13 mouse cellular contexts compared by ENCODE assay signal in the genomic region with DNA sequence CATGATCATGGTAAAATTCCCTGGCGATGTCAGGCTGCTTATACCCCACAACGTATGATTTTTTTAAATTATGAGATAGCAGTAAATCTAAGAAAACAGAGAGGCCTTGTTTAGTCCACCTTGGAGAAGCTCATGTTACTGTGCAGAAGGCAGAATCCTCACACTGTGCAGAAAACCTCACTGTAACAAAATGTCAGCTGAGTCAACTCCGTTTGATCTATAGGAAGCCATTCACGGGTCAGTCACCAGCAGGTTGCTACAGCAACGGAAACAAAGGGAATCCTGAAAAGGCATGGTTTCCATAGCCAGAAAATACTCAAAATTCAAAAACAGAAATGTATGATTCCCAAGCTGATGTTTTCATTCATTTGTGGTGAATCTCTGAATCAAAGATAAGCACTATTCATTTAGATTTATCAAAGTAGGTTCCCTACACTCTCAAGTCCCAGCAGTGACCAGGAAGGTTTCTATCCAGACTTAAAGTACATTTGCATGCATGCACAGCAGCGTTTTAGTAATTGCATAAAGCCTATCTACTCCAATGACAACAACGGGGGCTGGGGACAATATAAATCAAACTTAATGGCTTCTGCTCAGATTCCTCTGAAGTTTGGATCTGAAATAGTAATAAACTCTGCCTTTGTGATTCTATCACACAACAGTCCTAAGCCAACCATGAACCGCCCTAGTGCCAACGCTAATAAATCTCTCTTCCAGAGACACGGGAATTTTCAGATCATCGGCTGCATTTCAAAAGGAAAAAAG. TPM values are rescaled to one million over a fixed set of nuclear protein-coding genes. Genes with fewer than 3 reads are reported as not detected.
DNase-seq lines count a peak whose midpoint lies in the region; ATAC-seq lines count a peak whose summit lies in the region.
"Had no signal": no experiment of that assay in that cellular context is flagged by ENCODE, and none has a peak within 500 bp of the region (broad histone marks: within the 10 kb centered on the region; RNA-seq: fewer than 3 reads in every experiment).

No protein-coding gene starts in this region.

- H3K36me3 ChIP-seq in forebrain, embryonic 13.5 days (ENCODE audit: poor library complexity, severe bottlenecking) = no peaks in the 10 kb centered on the region
- H3K36me3 ChIP-seq in forebrain, embryonic 16.5 days (ENCODE audit: control insufficient read depth, insufficient read depth) = no peaks in the 10 kb centered on the region
- no peaks in the 10 kb centered on the region for H3K36me3 ChIP-seq in hindbrain, embryonic 16.5 days (ENCODE audit: control insufficient read depth, insufficient read depth, low read length)
- H3K36me3 ChIP-seq: embryonic facial prominence, embryonic 10.5 days; heart, embryonic 12.5 days; liver, embryonic 12.5 days had no signal

- H3K27me3 ChIP-seq in forebrain, embryonic 13.5 days = no peaks in the 10 kb centered on the region
- no peaks in the 10 kb centered on the region for H3K27me3 ChIP-seq in forebrain, embryonic 16.5 days (replicated peaks; ENCODE audit: control insufficient read depth, insufficient read depth, low read length)
- no peaks in the 10 kb centered on the region for H3K27me3 ChIP-seq in hindbrain, embryonic 16.5 days (replicated peaks; ENCODE audit: control insufficient read depth, insufficient read depth, low read length)
- H3K27me3 ChIP-seq: heart, embryonic 12.5 days; liver, embryonic 12.5 days had no signal

- intact Hi-C loops in heart, postnatal 10 days (cut with DNase I) = no loop called here

- peak; percentile 70; the same call in 1 of the 2 replicates for ATAC-seq in forebrain, embryonic 13.5 days
- no peak for ATAC-seq in forebrain, embryonic 16.5 days
- ATAC-seq in hindbrain, embryonic 16.5 days = peak; percentile 83
- ATAC-seq in activated CD4-positive, CD25-positive, alpha-beta regulatory T cell, adult 4 months = no peak
- ATAC-seq: inflammation-experienced regulatory T-cells, adult 6 months; liver, embryonic 12.5 days had no signal

- no peak overlapping the region for H3K4me3 ChIP-seq in forebrain, embryonic 13.5 days
- no peak overlapping the region for H3K4me3 ChIP-seq in forebrain, embryonic 16.5 days (replicated peaks; ENCODE audit: low read length)
- no peak overlapping the region for H3K4me3 ChIP-seq in hindbrain, embryonic 16.5 days (ENCODE audit: low read length)
- H3K4me3 ChIP-seq: embryonic facial prominence, embryonic 10.5 days; heart, embryonic 12.5 days; liver, embryonic 12.5 days had no signal

- H3K27ac ChIP-seq in forebrain, embryonic 13.5 days = no peak overlapping the region
- H3K27ac ChIP-seq in forebrain, embryonic 16.5 days (ENCODE audit: low read length) = no peak overlapping the region
- H3K27ac ChIP-seq in hindbrain, embryonic 16.5 days (ENCODE audit: low read depth, low read length) = no peak overlapping the region
- H3K27ac ChIP-seq: embryonic facial prominence, embryonic 10.5 days; liver, embryonic 12.5 days had no signal

- peak; percentile 74 for DNase-seq in embryo, embryonic 11 days
- DNase-seq in neural tube, embryonic 10.5 days (ENCODE audit: extremely low spot score, low spot score) = peak; percentile 53
- DNase-seq in heart, postnatal 10 days = no peak
- DNase-seq in spleen, postnatal 4 days (ENCODE audit: low spot score in 2 of 2) = no peak
- DNase-seq: lung, postnatal 36 days had no signal

- WGBS in forebrain, embryonic 13.5 days = 46% methylated on average over 11 of the region's 11 CpGs
- WGBS in forebrain, embryonic 16.5 days = 46% methylated on average over 11 of the region's 11 CpGs
- WGBS in hindbrain, embryonic 16.5 days = 25% methylated on average over 11 of the region's 11 CpGs

- H3K9ac ChIP-seq in forebrain, embryonic 13.5 days = no peak overlapping the region
- no peak overlapping the region for H3K9ac ChIP-seq in forebrain, embryonic 16.5 days (replicated peaks; ENCODE audit: low read depth, low read length)
- H3K9ac ChIP-seq in hindbrain, embryonic 16.5 days (ENCODE audit: low read depth, low read length) = no peak overlapping the region
- H3K9ac ChIP-seq: heart, embryonic 12.5 days; liver, embryonic 12.5 days had no signal

- peaks cover 8% of the 10 kb centered on the region for H3K4me1 ChIP-seq in forebrain, embryonic 13.5 days
- H3K4me1 ChIP-seq in forebrain, embryonic 16.5 days (replicated peaks; ENCODE audit: control insufficient read depth, insufficient read depth, low read length) = no peaks in the 10 kb centered on the region
- H3K4me1 ChIP-seq in hindbrain, embryonic 16.5 days (ENCODE audit: control insufficient read depth, insufficient read depth, low read depth, low read length) = peaks cover 12% of the 10 kb centered on the region
- H3K4me1 ChIP-seq: embryonic facial prominence, embryonic 10.5 days; liver, embryonic 12.5 days had no signal

- H3K9me3 ChIP-seq in forebrain, embryonic 13.5 days (replicated peaks) = no peaks in the 10 kb centered on the region
- no peaks in the 10 kb centered on the region for H3K9me3 ChIP-seq in forebrain, embryonic 16.5 days (ENCODE audit: control insufficient read depth, low read length)
- H3K9me3 ChIP-seq in hindbrain, embryonic 16.5 days (ENCODE audit: control insufficient read depth, low read length) = no peaks in the 10 kb centered on the region
- H3K9me3 ChIP-seq: embryonic facial prominence, embryonic 10.5 days; heart, embryonic 12.5 days; liver, embryonic 12.5 days had no signal

- H3K4me2 ChIP-seq in forebrain, embryonic 13.5 days = no peak overlapping the region
- H3K4me2 ChIP-seq in forebrain, embryonic 16.5 days (ENCODE audit: low read length) = no peak overlapping the region
- peak overlapping the region; percentile 12; the same call in 1 of the 2 replicates for H3K4me2 ChIP-seq in hindbrain, embryonic 16.5 days (ENCODE audit: low read length)
- H3K4me2 ChIP-seq: heart, embryonic 12.5 days; liver, embryonic 12.5 days had no signal

RNA-seq across cellular contexts. Expression of gene Col12a1, which starts 28.7 kb away (rescaled TPM):
- polyA plus RNA-seq in forebrain, embryonic 13.5 days (2015; fragmentation: Nextera tagmentation; extraction: Ambion mirVana) = 2.5 and 3.1 TPM in 2 replicates
- 6.8 and 9.5 TPM in 2 replicates for polyA plus RNA-seq in forebrain, embryonic 16.5 days (2015; fragmentation: Nextera tagmentation; extraction: Ambion mirVana)
- polyA plus RNA-seq in hindbrain, embryonic 16.5 days (2015; fragmentation: Nextera tagmentation; extraction: Ambion mirVana) = 7.4 and 10.4 TPM in 2 replicates
- 1 to 10 TPM; 7.1 to 8.3 TPM for total RNA-seq in heart, postnatal 10 days (2021)
- polyA plus RNA-seq in activated CD4-positive, CD25-positive, alpha-beta regulatory T cell, adult 4 months (2017; shearing (Covaris generic)) = under 1 TPM; 0.04 to 0.10 TPM

Comparison
In these comparisons a context has a peak if more than half of its experiments do, and no peak if none do; other contexts are left out.
1. ATAC-seq: peak in forebrain, embryonic 13.5 days (single experiment) and hindbrain, embryonic 16.5 days (single experiment); none in forebrain, embryonic 16.5 days (single experiment) and activated CD4-positive, CD25-positive, alpha-beta regulatory T cell, adult 4 months (single experiment).
2. DNase-seq: peak in embryo, embryonic 11 days (single experiment) and neural tube, embryonic 10.5 days (single experiment); none in heart, postnatal 10 days (0 of 2) and spleen, postnatal 4 days (0 of 2).